Mouse (Mus musculus) gastrocnemius, postnatal 4 days (tissue): ENCODE data around the gene Gal3st1. TPM values are rescaled to one million over a fixed set of nuclear protein-coding genes. Genes with fewer than 3 reads are reported as not detected.

Source experiments
- DNase-seq, 2 experiments: peaks; one replicate each; pipeline ENCODE4 v3.0.0; 2021 to 2022; ENCODE audit warnings: low spot score in 2 of 2, mixed read lengths in 2 of 2
- long read RNA-seq, 2 experiments: library from polyadenylated mRNA; stranded (forward); transcript quantifications; one replicate each; pipeline ENCODE4 v2.0.0; 2021
- total RNA-seq, 2 experiments: library from RNA; stranded (reverse); gene quantifications; 2 replicates each; pipeline ENCODE4 v1.2.3; 2021

The Gal3st1 gene
- total RNA-seq: 1 to 10 TPM; 4.9 to 5.0 TPM
- long read RNA-seq, experiment 1, transcript Gal3st1-201 (4 exons, 1,879 nt): minor isoform, 9 of 33 reads
- long read RNA-seq, experiment 1, transcript Gal3st1-202 (3 exons, 1,749 nt): major isoform, 18 of 33 reads
- long read RNA-seq, experiment 1, partial matches to known transcripts: 1 of 33 reads
- long read RNA-seq, experiment 1, other reads (novel, unspliced or antisense): 5 of 33 reads
- long read RNA-seq, experiment 2, transcript Gal3st1-201 (4 exons, 1,879 nt): major isoform, 7 of 14 reads
- long read RNA-seq, experiment 2, transcript Gal3st1-202 (3 exons, 1,749 nt): minor isoform, 5 of 14 reads
- long read RNA-seq, experiment 2, partial matches to known transcripts: 1 of 14 reads
- long read RNA-seq, experiment 2, other reads (novel, unspliced or antisense): 1 of 14 reads

DNA sequence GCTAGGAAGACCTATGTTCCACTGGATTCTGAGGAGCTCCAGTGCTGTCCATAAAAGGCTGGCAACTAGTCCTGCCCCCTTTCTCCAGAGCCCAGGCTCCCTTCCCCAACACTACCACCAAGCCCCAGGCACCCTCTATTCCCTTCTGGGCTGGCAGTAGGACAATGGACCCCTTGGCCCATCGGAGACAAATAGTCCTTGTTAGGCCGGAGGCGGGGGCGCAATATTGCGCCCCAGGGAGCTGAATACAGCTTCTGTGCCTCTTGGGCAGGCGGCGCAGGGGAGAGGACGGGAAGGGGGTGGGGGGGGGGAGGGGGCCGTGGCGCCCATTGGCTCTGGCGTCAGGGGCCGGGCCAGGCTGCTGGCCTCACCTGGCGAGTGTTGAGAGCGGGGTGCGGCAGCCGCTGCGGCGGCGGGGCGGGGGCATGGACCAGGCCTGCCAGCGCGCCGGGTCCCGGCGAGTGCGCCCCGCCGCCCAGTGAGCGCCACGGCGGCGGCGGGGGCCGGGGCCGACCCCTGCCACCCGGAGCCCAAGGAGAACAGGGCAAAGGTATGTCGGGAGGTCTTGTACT is at the start of gene Gal3st1:
TSS of gene Gal3st1 (plus strand) at position 346 of the 572 bp plus-strand sequence.
- no peak for DNase-seq

DNA sequence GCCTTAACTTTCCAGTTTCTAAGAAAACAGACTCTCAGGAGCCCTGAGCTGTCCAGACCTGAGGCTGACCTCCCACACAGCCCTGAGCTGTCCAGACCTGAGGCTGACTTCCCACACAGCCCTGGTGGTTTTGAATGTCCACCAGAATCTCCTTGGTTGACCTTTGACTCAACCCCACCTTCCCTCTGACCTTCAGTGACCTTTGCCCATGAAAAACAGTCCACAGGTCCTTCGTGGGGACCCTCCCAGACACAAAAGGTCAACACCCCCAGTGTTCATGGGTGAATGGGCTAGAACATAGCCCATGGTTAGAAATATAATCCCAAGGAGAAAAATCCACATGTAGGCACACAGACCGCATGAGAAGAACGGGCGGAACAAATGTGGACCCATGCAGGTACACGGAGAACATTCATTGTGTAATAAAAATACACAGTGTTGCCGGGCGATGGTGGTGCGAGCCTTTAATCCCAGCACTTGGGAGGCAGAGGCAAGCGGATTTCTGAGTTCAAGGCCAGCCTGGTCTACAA is 49.6 kb upstream of the Gal3st1 start:
- DNase-seq: peak in 1 of 2 experiments; percentile 7

DNA sequence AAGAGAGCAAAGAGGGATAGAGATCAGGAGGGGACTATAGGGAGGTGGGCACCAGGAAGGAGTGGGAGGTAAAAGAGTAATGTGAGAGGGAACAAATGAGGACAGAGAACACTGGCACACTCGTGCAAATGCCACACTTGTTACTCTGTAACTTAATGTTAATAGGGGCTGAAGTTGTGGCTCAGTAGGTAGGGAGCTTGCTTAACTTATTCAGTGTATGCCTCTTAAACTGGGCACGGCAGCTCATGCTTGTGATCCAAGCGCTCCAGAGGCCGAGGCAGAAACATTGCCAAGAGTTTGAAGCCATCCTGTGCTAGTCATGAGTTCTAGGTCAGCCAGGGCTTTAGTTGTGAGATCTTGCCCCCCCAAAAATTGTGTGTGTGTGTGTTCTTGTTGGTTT is 48.3 kb upstream of the Gal3st1 start:
- peak in 1 of 2 experiments; percentile 3 for DNase-seq

DNA sequence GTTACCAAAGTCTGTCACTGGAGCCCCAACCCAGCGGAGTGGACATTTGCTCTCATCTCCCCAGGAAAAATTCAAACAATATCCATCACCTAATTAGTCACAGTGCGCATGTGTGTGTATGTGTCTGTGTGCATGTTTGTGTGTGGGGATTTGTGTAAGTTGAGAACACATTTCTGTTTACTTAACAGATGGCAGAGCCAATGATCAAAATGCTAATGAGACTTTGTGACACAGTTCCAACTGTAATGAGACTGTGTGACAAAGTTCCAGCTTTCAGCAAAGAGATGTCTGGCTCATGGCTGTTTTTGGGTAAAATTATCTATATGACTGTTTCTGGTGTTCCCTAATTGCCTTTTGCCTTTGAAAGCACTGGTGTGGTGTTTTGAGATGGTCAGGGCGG is 47.1 kb upstream of the Gal3st1 start:
- no peak for DNase-seq

DNA sequence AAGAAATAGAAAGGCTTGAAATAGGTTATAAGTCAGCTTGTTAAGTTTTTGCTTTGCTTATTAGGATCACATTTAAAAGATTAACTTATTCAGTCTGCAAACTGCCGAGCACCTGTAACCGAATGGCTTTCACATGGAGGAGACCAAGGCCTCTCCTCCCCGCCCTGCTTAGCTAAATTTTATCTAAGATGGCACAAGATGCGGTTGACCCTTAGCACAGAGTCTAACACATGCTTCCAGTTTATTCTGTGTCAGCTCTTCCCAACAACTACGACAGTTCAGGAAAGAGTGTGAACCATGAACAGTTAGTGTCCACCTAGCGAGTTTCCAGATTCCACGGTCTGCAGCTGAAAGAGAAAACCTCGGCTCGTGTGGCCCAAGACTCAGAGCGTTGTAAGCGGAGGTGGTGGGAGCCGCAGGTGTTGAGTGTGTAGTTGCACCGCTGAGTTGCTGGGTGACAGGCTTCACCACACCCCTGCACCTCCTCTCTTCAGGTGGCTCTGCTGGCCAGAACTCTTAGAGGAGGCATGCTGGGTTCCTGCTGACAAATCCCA is 46.0 kb upstream of the Gal3st1 start:
- no peak for DNase-seq

DNA sequence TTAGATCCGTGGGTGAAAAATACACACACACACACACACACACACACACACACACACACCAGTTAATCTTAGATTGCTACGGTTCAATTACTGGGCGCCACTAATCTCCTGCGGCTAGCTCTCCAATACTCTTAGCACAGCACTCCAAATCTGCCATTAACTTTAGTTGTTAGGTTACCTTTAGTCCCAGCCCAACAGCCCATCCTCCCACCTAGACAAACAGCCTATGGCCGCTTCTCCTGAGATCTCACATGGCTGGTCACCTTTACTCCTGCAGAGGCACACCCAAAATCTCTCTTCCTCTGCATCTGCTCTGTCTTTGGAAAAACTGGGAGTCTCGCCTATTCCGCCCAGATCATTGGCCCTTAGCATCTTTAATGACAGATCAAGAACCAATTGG is 42.1 kb upstream of the Gal3st1 start:
- peak in 1 of 2 experiments; percentile 2 for DNase-seq

DNA sequence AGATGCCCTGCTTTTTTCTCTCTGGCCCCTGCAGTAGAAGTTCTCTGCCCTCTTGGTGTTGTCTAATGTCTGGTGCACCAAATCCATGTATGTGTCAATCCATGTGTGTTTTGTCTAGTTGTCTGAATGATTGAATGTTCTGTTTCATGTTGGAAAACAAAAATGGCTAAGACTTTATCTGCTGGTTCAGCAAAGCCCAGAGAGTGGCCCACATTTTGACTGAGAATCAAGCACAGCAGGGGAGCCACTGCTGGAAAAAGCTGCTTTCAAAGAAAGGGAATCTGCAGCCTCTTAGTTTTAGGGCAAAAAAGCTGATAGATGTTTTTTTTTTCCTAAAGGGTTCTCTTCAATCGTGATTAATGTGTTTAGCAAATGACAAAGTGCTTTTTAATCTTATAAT is 37.0 kb upstream of the Gal3st1 start:
- DNase-seq: no peak

DNA sequence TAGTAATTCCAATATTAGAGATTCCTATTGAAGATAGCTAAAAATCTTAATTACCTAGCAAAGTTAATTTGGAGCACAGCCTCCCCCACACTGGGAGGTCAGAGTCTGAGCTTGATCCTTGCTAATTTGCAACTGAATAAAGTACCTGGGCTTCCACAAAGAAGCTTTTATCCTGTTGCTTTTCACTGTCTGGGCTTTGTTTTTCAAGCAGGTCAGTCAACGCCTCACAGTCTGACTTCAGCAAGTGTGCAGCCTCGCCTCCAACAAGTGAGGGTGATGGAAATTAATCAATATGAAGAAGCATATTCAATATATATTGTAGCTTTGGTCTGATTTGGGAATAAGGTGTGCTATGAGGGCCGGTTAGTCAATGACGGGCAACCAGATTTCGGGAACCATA is 28.6 kb upstream of the Gal3st1 start:
- peak in 1 of 2 experiments; percentile 4 for DNase-seq

DNA sequence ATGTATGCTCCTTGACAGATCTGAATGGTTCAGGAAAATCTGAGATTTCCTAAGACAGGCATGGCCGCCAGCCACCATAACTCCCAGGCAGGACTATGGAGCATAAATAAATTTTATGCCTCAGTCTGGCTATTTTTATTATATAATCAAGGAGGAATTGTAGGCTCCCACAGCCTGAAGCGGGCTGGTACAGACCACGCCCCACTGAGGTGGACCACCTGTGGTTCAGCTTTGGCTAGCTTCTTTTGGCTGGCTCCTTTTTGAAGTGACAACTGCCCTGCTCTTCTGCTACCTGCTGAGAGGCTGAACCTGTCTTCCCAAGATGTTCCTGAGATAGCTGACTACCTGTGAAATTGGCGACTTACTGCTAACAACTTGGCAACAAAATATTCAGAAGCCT is 28.1 kb upstream of the Gal3st1 start:
- DNase-seq: peak in 1 of 2 experiments; percentile 4

DNA sequence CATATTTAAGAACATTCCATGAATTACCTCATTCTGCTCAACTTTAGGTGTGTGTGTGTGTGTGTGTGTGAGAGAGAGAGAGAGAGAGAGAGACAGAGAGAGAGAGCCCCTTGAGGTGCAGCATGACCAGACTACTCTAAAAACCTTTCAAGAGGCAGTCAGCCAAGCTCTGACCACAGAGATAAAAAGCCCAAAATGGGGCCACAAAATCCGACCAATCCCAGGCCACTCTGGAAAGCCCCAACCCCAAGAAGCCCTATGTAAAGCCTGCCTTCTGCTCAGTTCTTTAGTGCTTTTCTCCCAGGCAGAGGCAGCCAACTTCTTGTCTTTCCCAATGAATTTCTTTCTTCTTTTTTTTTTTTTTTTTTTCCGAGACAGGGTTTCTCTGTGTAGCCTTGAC is 22.5 kb upstream of the Gal3st1 start:
- DNase-seq: peak in 1 of 2 experiments; percentile 1

DNA sequence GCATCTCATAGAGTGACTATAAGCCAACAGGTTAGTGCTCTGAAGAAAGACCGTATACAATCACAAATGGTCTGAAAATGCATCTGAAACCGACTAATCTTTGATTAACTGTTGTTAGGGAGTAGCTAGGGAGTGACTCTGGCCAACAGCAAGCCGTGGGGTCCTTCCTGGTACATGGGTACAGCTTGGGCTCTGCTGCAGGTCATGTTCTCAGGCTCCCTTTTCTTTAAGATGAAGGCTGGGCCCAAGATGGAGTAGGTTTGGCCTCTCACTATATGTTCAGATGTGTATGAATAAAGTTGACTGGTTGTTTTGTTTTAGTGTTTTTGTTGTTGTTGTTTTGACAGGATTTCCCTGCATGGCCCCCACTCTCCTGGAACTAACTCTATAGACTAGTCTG is 21.7 kb upstream of the Gal3st1 start:
- peak in 1 of 2 experiments; percentile 7 for DNase-seq

DNA sequence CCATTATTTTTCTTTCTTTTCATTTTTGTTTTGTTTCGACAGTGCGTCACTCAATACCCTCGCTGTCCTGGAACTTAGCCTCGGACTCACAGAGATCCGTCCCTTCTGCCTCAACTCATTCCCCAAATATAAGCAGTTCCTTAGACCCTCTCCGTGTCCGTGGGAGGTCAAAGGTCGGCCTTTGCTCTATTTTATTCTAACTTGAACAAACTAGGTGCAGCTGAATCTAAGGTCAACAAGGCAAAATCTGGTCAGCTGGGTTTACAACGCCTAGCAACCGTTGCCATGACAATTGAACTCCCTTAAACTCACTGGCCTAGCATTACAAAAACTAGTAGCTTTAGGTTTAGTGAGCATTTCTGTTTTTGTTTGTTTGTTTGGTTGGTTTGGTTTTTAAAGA is 20.3 kb upstream of the Gal3st1 start:
- DNase-seq: no peak

DNA sequence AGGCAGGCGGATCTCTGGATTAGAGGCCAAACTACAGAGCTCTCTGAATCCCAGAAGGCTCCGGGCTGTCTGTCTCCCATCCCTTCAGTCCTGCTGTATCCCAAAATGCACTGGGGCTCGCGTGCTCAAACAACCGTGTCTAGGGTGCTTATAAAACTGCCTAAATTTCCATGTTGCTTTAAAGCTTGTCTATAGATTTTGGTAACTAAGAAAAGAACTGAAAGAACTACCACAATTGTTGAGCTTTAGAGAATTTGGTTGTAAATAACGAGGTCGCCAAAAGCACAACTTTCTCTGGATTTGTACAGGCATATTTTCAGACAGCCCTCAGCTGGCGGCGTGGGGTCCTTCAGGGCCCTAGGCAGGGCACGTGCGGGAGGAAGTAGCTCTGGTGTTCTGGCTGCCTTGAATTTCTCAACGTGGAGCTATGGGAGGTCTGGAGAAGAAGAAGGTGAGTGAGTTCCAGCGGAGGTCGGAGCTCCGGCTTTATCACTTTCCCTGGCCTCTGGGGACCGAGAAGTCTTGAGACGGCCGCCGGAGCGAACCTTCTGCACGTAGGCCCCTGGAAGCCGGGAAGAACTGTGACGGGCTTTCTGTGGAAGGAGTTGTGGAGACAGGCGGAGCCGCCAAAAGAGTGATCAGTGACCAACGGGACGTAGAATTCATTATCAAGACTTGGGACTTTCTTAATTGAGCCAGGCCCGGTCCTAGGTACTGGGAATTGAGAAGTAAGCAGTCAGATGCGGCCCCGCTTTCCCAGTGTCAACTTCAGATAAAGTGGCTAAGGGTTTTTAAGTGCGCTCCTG is 19.6 kb upstream of the Gal3st1 start, which contains the start of gene Pes1:
TSS of gene Pes1 (plus strand) at position 366 of the 806 bp plus-strand sequence.
- DNase-seq: peak; percentile 31 to 74

DNA sequence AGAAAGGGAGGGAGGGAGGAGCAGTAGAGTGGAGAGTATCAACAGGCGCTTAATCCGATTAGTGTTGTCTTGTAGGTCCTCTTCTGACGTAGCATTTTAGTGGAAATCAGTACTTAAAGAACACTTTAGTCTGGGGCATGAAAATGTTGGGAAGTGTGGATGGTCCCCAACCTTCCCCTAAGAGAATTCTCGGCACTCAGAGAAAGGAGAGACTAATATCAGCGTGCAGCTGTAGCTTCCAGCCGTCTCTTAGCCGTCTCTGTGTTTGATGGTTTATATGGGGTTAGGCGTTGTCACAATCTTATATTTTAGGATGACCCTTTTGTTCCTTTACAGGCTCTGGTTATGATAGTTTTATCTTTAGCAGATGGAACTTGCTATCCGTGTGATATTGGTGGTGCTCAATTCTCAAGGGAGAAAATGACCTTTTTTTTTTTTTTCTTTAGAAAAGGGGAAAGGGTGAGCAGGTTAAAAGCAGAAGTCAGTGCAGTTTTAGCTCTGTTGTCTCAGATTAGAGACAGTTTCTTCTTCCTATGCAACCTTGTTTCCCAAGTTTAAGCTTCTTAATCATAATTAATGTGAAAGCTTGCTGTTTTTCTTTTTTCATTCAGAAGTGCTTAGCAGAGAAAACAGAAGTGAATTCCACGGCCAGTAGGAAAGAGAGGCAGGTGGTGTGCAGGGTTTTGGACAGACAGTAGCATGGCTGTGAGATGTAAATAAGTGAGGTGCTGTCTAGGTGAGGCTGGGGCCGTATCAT is 18.8 kb upstream of the Gal3st1 start:
- DNase-seq: peak in 1 of 2 experiments; percentile 4

DNA sequence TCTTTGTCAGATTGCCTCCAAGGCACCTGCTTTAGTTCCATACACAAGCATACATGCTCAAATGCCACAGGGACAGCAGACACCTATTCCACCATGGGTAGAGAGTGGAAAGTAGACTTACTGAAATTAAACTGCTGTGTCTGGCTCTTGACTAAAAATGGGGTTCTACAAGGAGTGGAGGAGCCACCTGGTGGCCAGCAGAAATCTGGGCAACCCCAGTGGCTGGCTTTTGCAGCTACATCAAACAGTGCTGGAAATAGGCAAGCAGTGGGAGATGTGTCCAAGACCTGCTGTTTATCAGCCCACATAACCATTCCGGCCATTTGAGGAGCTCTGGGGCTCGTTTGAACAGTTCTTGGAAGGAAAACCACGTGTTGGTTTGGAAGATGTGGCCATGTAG is 13.6 kb upstream of the Gal3st1 start:
- no peak for DNase-seq

DNA sequence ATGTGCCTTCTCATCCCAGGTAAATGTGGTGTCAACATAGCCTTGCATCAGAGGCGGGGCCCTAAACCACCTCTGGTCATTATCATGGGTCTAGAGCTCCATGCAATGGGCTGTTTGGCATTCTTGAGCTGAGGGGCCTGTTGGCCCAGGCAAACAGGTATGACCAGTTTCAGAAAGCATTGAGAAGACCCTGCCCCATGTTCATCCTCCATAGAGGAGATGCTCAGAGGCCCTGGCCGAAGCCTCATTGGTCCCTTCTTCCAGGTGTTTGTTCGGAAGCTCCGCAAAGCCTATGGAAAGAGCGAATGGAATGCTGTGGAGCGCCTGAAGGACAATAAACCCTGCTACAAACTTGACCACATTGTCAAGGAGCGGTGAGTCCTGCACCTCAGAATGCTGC is 13.1 kb upstream of the Gal3st1 start:
- no peak for DNase-seq

DNA sequence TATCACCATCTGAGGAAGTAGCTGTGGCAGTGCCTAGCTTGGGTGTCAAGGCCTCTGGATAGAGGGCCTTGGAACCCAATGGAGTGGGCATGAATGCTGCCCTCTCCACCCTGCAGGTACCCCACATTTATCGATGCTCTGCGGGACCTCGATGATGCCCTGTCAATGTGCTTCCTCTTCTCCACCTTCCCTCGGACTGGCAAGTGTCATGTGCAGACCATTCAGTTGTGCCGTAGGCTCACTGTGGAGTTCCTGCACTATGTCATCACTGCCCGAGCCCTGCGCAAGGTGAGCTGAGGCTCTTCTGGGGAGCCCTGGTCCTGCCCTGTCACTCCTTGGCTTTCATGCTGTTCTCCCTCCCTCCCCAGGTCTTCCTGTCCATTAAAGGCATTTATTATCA is 10.4 kb upstream of the Gal3st1 start:
- DNase-seq: no peak

DNA sequence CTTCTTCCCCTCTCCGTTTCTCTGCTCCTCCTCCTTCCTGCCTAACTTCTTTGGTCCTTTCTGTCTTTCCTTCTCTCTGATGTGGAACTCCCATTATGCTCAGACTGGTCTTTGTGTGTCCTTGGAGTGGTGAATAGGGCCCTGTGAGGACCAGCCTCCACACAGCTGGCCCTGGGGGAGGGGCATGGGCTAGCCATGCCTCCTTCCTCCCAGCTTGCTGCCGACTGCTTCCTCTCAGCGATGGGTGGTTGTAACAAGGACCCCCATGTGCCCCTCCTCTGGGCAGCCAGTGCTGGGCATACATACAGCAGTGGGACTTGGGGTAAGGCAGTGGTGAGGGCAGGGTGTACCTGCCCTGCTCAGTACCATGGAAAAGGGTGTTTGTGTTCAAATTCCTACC is 9.1 kb upstream of the Gal3st1 start:
- no peak for DNase-seq

DNA sequence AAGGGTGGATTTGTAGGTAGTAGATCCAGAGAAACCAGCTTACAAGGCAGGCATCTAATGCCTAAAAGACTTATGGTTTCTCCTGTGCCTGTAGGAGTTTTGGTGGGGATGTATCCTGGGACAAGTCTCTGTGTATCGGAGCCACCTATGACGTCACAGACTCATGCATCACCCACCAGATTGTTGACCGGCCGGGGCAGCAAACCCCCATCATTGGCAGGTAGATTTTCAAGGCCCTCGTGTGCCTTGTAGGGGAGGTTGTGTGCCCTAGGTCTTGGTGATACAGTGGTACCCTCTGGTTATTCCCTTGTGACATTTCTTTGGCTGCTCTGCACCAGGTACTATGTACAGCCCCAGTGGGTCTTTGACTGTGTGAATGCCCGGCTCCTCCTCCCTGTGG is 6.8 kb upstream of the Gal3st1 start, which contains the start of gene 4930556J24Rik:
TSS of gene 4930556J24Rik (minus strand) at position 101 of the 400 bp plus-strand sequence.
- no peak for DNase-seq

DNA sequence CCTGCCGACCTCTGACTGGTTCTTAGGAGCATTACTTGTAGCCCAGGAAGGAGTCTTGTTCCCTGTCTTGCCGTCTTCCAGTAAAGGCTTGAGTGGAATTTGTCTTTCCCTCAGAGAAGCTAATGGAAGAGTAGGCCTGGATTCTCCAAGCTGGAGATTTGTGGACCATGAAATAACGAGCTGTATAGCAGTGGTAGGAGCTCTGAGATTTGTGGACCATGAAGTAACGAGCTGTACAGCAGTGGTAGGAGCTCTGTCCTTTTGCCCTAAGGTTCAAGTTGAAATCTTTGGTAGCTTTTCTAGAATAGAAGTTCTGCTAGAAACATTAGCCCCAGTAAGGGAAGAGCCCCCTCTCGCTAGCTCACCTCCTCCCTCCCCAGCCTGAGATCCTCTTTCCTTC is 5.0 kb upstream of the Gal3st1 start:
- no peak for DNase-seq
